Mouse (Mus musculus) heart, postnatal 0 days (tissue): Measurements from ENCODE around the gene Scrg1.
"Not testable (repeated sequence)": the region's sequence is repeated elsewhere in the genome, so short reads cannot be mapped to it uniquely, and the experiment has no call there.

Experiments
- CTCF ChIP-seq: IDR thresholded peaks from 2 replicates; pipeline ENCODE4 v1.5.1; 2016; ENCODE audit warnings: antibody characterized with exemption, control low read depth, low read depth
- EP300 ChIP-seq: IDR thresholded peaks from 2 replicates; pipeline ENCODE4 v1.6.1; 2016; ENCODE audit warnings: antibody characterized with exemption, low read depth

DNA sequence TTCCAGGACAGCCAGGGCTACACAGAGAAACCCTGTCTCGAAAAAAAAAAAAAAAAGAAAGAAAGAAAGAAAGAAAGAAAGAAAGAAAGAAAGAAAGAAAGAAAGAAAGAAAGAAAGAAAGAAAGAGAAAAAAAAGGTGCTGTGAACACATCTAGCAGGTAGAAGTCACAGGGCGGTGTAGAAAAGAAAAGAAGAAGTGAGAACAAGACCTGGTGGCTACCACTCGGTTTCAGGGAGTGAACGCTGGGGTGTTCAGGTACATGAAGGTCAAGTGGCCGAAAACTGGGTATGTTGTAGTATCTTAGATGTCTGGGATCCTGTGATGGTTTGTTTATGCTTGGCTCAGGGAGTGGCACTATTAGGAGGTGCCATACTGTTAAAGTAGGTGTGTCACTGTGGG lies 9.8 kb upstream of the Scrg1 start:
- TF ChIP-seq CTCF, EP300: not testable (repeated sequence)
